Mouse (Mus musculus) C3H10T1/2 (cell line): ENCODE measurements around the gene Fnip2. TPM values are rescaled to one million over a fixed set of nuclear protein-coding genes. Genes with fewer than 3 reads are reported as not detected.

Experiments used
- polyA plus RNA-seq, 2 experiments: library from polyadenylated mRNA; unstranded; fragments of >200 nt; fragmentation: generic; extraction: Trizol; gene quantifications; one replicate each; pipeline ENCODE4 v1.2.1; 2012; ENCODE audit warnings: missing spikeins in 2 of 2

Gene Fnip2
- polyA plus RNA-seq: 1 to 10 TPM in 1 of 2 experiments, under 1 TPM in 1; 0.21 to 1.4 TPM

DNA sequence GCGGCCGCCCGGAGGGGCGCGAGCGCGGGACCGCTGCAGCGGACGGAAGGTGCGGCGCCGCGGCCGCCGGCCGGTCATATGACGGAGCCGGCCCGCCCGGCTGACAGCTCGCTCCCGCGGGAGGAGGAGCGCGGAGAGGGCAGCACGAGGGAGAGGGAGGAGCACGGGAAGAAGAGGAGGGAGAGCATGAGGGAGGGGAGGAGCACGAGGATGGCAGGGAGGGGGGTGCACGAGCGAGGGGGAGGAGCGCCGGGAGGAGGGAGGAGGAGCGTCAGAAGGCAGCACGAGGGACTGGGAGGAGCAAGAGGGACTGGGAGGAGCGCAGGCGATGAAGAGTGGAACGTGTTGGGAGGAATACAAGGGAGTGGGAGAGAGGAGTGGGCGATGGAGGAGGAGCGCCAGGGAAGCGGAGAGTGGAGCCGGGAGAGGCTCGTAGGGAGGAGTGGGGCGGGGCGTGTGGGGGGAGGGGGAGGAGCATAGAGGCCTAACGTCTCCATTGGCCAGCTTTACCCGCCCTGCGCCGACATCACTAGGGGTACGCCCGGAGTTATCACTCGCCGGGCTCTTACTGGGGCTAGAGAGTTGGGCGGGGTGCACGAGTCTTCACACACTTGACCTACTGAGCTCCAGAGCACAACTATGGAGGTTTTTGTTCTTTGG, at the start of gene Fnip2:
TSS of gene Fnip2 (minus strand) at position 94 of the 660 bp plus-strand sequence.

DNA sequence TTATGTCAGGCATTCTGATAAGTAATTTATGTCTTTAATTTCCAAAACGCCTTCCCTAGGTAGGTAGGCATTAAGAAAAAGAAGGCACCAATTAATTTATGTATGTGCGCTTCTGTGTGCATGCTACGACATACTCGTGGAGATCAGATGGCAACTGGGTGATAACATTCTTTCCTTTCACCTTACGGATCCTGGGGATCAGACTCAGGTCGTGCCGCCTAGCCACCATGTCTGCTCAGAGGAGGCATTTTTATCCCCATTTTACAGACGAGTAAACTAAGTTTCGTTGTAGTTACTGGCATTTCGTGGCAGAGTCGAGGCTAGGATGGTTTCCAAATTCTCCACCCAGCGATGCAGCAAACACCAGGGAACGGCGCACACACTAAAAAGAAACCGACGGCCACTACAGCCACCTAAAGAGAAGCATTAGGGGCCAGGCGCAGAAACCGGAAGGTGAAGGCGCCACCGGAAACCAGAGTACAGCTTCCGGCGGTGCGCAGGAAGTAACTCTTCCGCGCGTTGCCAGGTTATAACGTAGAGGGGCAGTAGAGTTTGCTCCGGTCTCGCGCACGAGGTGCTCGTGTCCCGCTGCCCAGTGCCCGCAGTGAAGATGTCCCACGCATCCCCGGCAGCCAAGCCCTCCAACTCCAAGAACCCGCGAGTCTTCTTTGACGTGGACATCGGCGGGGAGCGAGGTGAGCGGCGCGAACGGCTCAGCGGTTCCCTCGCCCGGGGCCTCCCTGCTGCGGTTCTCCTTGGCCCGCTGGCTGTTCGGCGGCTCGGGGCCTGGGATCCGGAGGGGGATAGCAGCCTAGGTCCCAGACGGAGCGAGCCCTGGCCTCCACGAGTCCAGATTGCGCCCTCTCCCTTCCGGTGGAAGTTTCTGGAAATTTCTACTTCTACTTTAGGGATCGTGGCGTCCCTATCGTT, 23.5 kb upstream of the Fnip2 start, which contains the start of gene Ppid:
TSS of gene Ppid (plus strand) at position 480 of the 930 bp plus-strand sequence.

Other genes with a start within 250 kb of the Fnip2 start
- not detected for gene Gm17359, start 231.1 kb downstream of the Fnip2 start, polyA plus RNA-seq
- gene Ppid, start 23.5 kb upstream of the Fnip2 start, polyA plus RNA-seq: 10 to 100 TPM in 1 of 2 experiments, 1 to 10 TPM in 1; 5.1 to 13.8 TPM
- gene 4930579G24Rik, start 61.3 kb upstream of the Fnip2 start, polyA plus RNA-seq: 1 to 10 TPM; 2.7 to 6.3 TPM
- gene Etfdh, start 61.7 kb upstream of the Fnip2 start, polyA plus RNA-seq: 10 to 100 TPM in 1 of 2 experiments, 1 to 10 TPM in 1; 1.6 to 18.3 TPM
- not detected for gene Rxfp1, start 170.1 kb upstream of the Fnip2 start, polyA plus RNA-seq